Mouse (Mus musculus) lung, embryonic 14.5 days (tissue): ENCODE measurements around the gene Cep350. TPM values are rescaled to one million over a fixed set of nuclear protein-coding genes. Genes with fewer than 3 reads are reported as not detected.
A peak's percentile ranks its signal among the peaks of the same experiment; 100 is the strongest.

Source experiments
- ATAC-seq: fragments of 200-750 bp; cut with Nextera tagmentation; 2 replicates; pipeline ENCODE4 v1.8.0; 2017; ENCODE audit warnings: mild to moderate bottlenecking, moderate TSS enrichment, moderate library complexity; ENCODE audit not compliant: insufficient read depth
- DNase-seq: peaks from one replicate; pipeline ENCODE4 v3.0.0-alpha.2; 2015
- H3K27ac ChIP-seq: fragments of 300-500 bp; sonication (generic); 2 replicates; pipeline ENCODE4 v1.5.1; 2014; ENCODE audit warnings: low read depth, mild to moderate bottlenecking, moderate library complexity
- H3K27me3 ChIP-seq: fragments of 300-500 bp; sonication (generic); 2 replicates; pipeline ENCODE4 v1.6.1; 2014; ENCODE audit warnings: low read length, control low read depth; ENCODE audit not compliant: insufficient read depth
- H3K36me3 ChIP-seq: fragments of 300-500 bp; sonication (generic); 2 replicates; pipeline ENCODE4 v1.6.1; 2014; ENCODE audit warnings: control low read depth; ENCODE audit not compliant: insufficient read depth
- H3K4me1 ChIP-seq: fragments of 300-500 bp; sonication (generic); 2 replicates; pipeline ENCODE4 v1.6.1; 2014; ENCODE audit warnings: antibody characterized with exemption, control low read depth; ENCODE audit not compliant: insufficient read depth
- H3K4me2 ChIP-seq: fragments of 300-500 bp; sonication (generic); 2 replicates; pipeline ENCODE4 v1.6.1; 2014; ENCODE audit warnings: mild to moderate bottlenecking
- H3K4me3 ChIP-seq: fragments of 300-500 bp; sonication (generic); 2 replicates; pipeline ENCODE4 v1.5.1; 2014; ENCODE audit warnings: low read depth, low read length
- H3K9ac ChIP-seq: fragments of 300-500 bp; sonication (generic); 2 replicates; pipeline ENCODE4 v1.6.1; 2014
- H3K9me3 ChIP-seq: fragments of 300-500 bp; sonication (generic); 2 replicates; pipeline ENCODE4 v1.6.1; 2016; ENCODE audit warnings: low read depth, low read length, control low read depth
- CTCF ChIP-seq: IDR thresholded peaks from 2 replicates; pipeline ENCODE4 v1.5.1; 2016; ENCODE audit warnings: antibody characterized with exemption, low read depth
- WGBS: fragments of 180-500 bp; shearing (Covaris S2); extraction: QIAGEN DNeasy Blood & Tissue Kit; methylation state at CpG from one replicate; pipeline ENCODE4 v1.1.7; 2014; 5-methylcytosine and 5-hydroxymethylcytosine counted together
- polyA plus RNA-seq: library from polyadenylated mRNA; unstranded; fragments of >200 nt; fragmentation: Nextera tagmentation; extraction: Ambion mirVana; gene quantifications from 2 replicates; pipeline ENCODE4 v1.2.1, GENCODE M21; 2014

The Cep350 gene
- polyA plus RNA-seq: 12.6 and 12.8 TPM in 2 replicates

- under 1% methylated on average over 52 of the region's 57 CpGs for WGBS
- Histone ChIP-seq H3K27ac (peak within 1 kb of the TSS; percentile 88), H3K9me3 (no peaks in the 10 kb centered on the region)
These were observed at the start of gene Cep350 for GRCm38 (mm10) chr1:155973068-155973718. TSS of gene Cep350 (minus strand) at chr1:155973255.

GRCm38 (mm10) chr1:156020402-156020801 is 47.3 kb upstream of the Cep350 start:
- Histone ChIP-seq H3K27me3 (no peaks in the 10 kb centered on the region), H3K4me3 (no peak overlapping the region), H3K27ac (no peak overlapping the region), H3K4me1 (no peaks in the 10 kb centered on the region), H3K4me2 (no peak overlapping the region), H3K9ac (no peak overlapping the region), H3K9me3 (no peaks in the 10 kb centered on the region), H3K36me3 (peaks cover 61% of the 10 kb centered on the region)
- ATAC-seq (no peak), DNase-seq (no peak)
- TF ChIP-seq CTCF: no peak
- WGBS: 100% methylated on average over 1 of the region's 1 CpGs

More at GRCm38 (mm10) chr1:155973068-155973718, at the start of gene Cep350:
- H3K4me1 ChIP-seq: no peaks in the 10 kb centered on the region
- TF ChIP-seq CTCF: no peak
- no peaks in the 10 kb centered on the region for H3K36me3 ChIP-seq
- peak; percentile 99 for DNase-seq
- peak within 1 kb of the TSS; percentile 97 for H3K9ac ChIP-seq
- peak within 1 kb of the TSS; percentile 98 for H3K4me3 ChIP-seq
- no peaks in the 10 kb centered on the region for H3K27me3 ChIP-seq
- peak; percentile 99 for ATAC-seq
- peak within 1 kb of the TSS; percentile 87 for H3K4me2 ChIP-seq

- WGBS: 92% methylated on average over 1 of the region's 1 CpGs
- no peak for ATAC-seq
- TF ChIP-seq CTCF: no peak
These were observed 46.7 kb upstream of the Cep350 start for GRCm38 (mm10) chr1:156019800-156020199.

GRCm38 (mm10) chr1:156009003-156009402 is 35.9 kb upstream of the Cep350 start:
- H3K4me2 ChIP-seq: no peak overlapping the region
- H3K4me1 ChIP-seq: no peaks in the 10 kb centered on the region
- no peak overlapping the region for H3K4me3 ChIP-seq
- DNase-seq: no peak
- H3K36me3 ChIP-seq: peaks cover 70% of the 10 kb centered on the region
- H3K9me3 ChIP-seq: no peaks in the 10 kb centered on the region
- ATAC-seq: no peak
- 87% methylated on average over 1 of the region's 1 CpGs for WGBS
- H3K9ac ChIP-seq: no peak overlapping the region
- TF ChIP-seq CTCF: no peak
- H3K27me3 ChIP-seq: no peaks in the 10 kb centered on the region
- no peak overlapping the region for H3K27ac ChIP-seq

More at GRCm38 (mm10) chr1:156019800-156020199, 46.7 kb upstream of the Cep350 start:
- no peak overlapping the region for H3K4me3 ChIP-seq
- DNase-seq: no peak
- H3K9me3 ChIP-seq: no peaks in the 10 kb centered on the region
- H3K4me1 ChIP-seq: no peaks in the 10 kb centered on the region
- H3K27ac ChIP-seq: no peak overlapping the region
- H3K4me2 ChIP-seq: no peak overlapping the region
- no peak overlapping the region for H3K9ac ChIP-seq
- peaks cover 64% of the 10 kb centered on the region for H3K36me3 ChIP-seq
- no peaks in the 10 kb centered on the region for H3K27me3 ChIP-seq

GRCm38 (mm10) chr1:156005906-156006305 is 32.9 kb upstream of the Cep350 start:
- DNase-seq: no peak
- no peak for TF ChIP-seq CTCF
- Histone ChIP-seq H3K36me3 (peaks cover 54% of the 10 kb centered on the region), H3K27me3 (no peaks in the 10 kb centered on the region), H3K4me3 (no peak overlapping the region), H3K4me1 (no peaks in the 10 kb centered on the region), H3K9me3 (no peaks in the 10 kb centered on the region), H3K4me2 (no peak overlapping the region), H3K27ac (no peak overlapping the region), H3K9ac (no peak overlapping the region)
- no peak for ATAC-seq
- 86% methylated on average over 11 of the region's 11 CpGs for WGBS

- no peaks in the 10 kb centered on the region for H3K4me1 ChIP-seq
- peaks cover 36% of the 10 kb centered on the region for H3K36me3 ChIP-seq
- H3K9ac ChIP-seq: no peak overlapping the region
- no peaks in the 10 kb centered on the region for H3K27me3 ChIP-seq
- no peak overlapping the region for H3K4me3 ChIP-seq
- WGBS: 81% methylated on average over 7 of the region's 7 CpGs
- no peaks in the 10 kb centered on the region for H3K9me3 ChIP-seq
- H3K27ac ChIP-seq: no peak overlapping the region
- DNase-seq: no peak
- no peak for TF ChIP-seq CTCF
- no peak overlapping the region for H3K4me2 ChIP-seq
- no peak for ATAC-seq
These were observed 30.3 kb upstream of the Cep350 start for GRCm38 (mm10) chr1:156003201-156003935.

GRCm38 (mm10) chr1:156002366-156002765 is 29.3 kb upstream of the Cep350 start:
- no peak overlapping the region for H3K4me2 ChIP-seq
- no peak for TF ChIP-seq CTCF
- ATAC-seq (no peak), DNase-seq (no peak)
- H3K4me1 ChIP-seq: no peaks in the 10 kb centered on the region
- 77% methylated on average over 8 of the region's 8 CpGs for WGBS
- H3K27me3 ChIP-seq: no peaks in the 10 kb centered on the region
- H3K9me3 ChIP-seq: no peaks in the 10 kb centered on the region
- H3K27ac ChIP-seq: no peak overlapping the region
- no peak overlapping the region for H3K4me3 ChIP-seq
- no peak overlapping the region for H3K9ac ChIP-seq
- H3K36me3 ChIP-seq: peaks cover 29% of the 10 kb centered on the region
